Mouse (Mus musculus) left cerebral cortex, adult 9 months (tissue): ENCODE results near the gene Sec24a.

Experiments used
- DNase-seq, 2 experiments: peaks; one replicate each; pipeline ENCODE4 v3.0.0; 2022; ENCODE audit warnings: low spot score in 2 of 2

Gene Sec24a

GRCm38 (mm10) chr11:51649889-51650199, 113.6 kb downstream of the Sec24a start:
- peak in 1 of 2 experiments; percentile 56 for DNase-seq

GRCm38 (mm10) chr11:51649111-51649888, 114.1 kb downstream of the Sec24a start:
- no peak for DNase-seq

GRCm38 (mm10) chr11:51648566-51648965, 114.9 kb downstream of the Sec24a start:
- DNase-seq = no peak

- no peak for DNase-seq
Observed at GRCm38 (mm10) chr11:51646751-51647667, 116.4 kb downstream of the Sec24a start.

- no peak for DNase-seq
Observed at GRCm38 (mm10) chr11:51646245-51646644, 117.2 kb downstream of the Sec24a start.

- DNase-seq = no peak
Observed at GRCm38 (mm10) chr11:51645293-51645692, 118.1 kb downstream of the Sec24a start.

GRCm38 (mm10) chr11:51644217-51644616, 119.2 kb downstream of the Sec24a start:
- DNase-seq = no peak

- no peak for DNase-seq
Observed at GRCm38 (mm10) chr11:51643761-51644160, 119.7 kb downstream of the Sec24a start.

GRCm38 (mm10) chr11:51643202-51643601, 120.2 kb downstream of the Sec24a start:
- DNase-seq = no peak
